Mouse (Mus musculus) heart, adult 2 months (tissue): Measurements from ENCODE around the gene Pde4d.

Experiments
- CTCF ChIP-seq: fragments of 200-600 bp; IDR thresholded peaks from 2 replicates; pipeline ENCODE4 v1.8.1; 2022; ENCODE audit warnings: antibody characterized with exemption, mild to moderate bottlenecking, moderate library complexity
- EP300 ChIP-seq: fragments of 200-500 bp; IDR thresholded peaks from 2 replicates; pipeline ENCODE4 v1.6.1; 2011; ENCODE audit warnings: low read depth, low read length, control low read depth; ENCODE audit not compliant: insufficient read depth
- POLR2A ChIP-seq: fragments of 200-500 bp; IDR thresholded peaks from 2 replicates; pipeline ENCODE4 v1.6.1; 2011; ENCODE audit warnings: mild to moderate bottlenecking, low read depth, low read length, control low read depth; ENCODE audit not compliant: insufficient read depth

- TF ChIP-seq CTCF = no peak
- no peak for TF ChIP-seq POLR2A
- TF ChIP-seq EP300 = no peak
These were observed 83.1 kb downstream of the Pde4d start for GRCm38 (mm10) chr13:108532875-108533274.
